Mouse (Mus musculus) kidney, embryonic 15.5 days (tissue): ENCODE results near the gene Bcl2l14. TPM values are rescaled to one million over a fixed set of nuclear protein-coding genes. Genes with fewer than 3 reads are reported as not detected.
A peak's percentile ranks its signal among the peaks of the same experiment; 100 is the strongest.

Experiments
- ATAC-seq: fragments of 200-750 bp; cut with Nextera tagmentation; replicated peaks from 2 replicates; pipeline ENCODE4 v1.8.0; 2017; ENCODE audit warnings: moderate TSS enrichment; ENCODE audit not compliant: low FRiP score
- H3K27ac ChIP-seq: fragments of 300-500 bp; sonication (generic); 2 replicates; pipeline ENCODE4 v1.5.1; 2015; ENCODE audit warnings: mild to moderate bottlenecking, inconsistent platforms
- H3K27me3 ChIP-seq: fragments of 300-500 bp; sonication (generic); 2 replicates; pipeline ENCODE4 v1.6.1; 2015; ENCODE audit warnings: inconsistent platforms
- H3K36me3 ChIP-seq: fragments of 300-500 bp; sonication (generic); 2 replicates; pipeline ENCODE4 v1.6.1; 2015; ENCODE audit warnings: inconsistent platforms
- H3K4me1 ChIP-seq: fragments of 300-500 bp; sonication (generic); 2 replicates; pipeline ENCODE4 v1.6.1; 2015; ENCODE audit warnings: inconsistent platforms
- H3K4me2 ChIP-seq: fragments of 300-500 bp; sonication (generic); 2 replicates; pipeline ENCODE4 v1.6.1; 2015; ENCODE audit warnings: moderate library complexity, mild to moderate bottlenecking, inconsistent platforms
- H3K4me3 ChIP-seq: fragments of 300-500 bp; sonication (generic); replicated peaks from 2 replicates; pipeline ENCODE4 v1.5.1; 2015; ENCODE audit warnings: mild to moderate bottlenecking, inconsistent platforms
- H3K9ac ChIP-seq: fragments of 300-500 bp; sonication (generic); 2 replicates; pipeline ENCODE4 v1.6.1; 2015; ENCODE audit warnings: mild to moderate bottlenecking, inconsistent platforms
- H3K9me3 ChIP-seq: fragments of 300-500 bp; sonication (generic); replicated peaks from 2 replicates; pipeline ENCODE4 v1.6.1; 2016; ENCODE audit warnings: inconsistent platforms
- WGBS: fragments of 180-500 bp; shearing (Covaris S2); methylation state at CpG from one replicate; pipeline ENCODE4 v1.1.7; 2015; ENCODE audit warnings: mixed read lengths; 5-methylcytosine and 5-hydroxymethylcytosine counted together
- polyA plus RNA-seq: library from polyadenylated mRNA; unstranded; fragments of >200 nt; fragmentation: Nextera tagmentation; extraction: Ambion mirVana; gene quantifications from 2 replicates; pipeline ENCODE4 v1.2.1, GENCODE M21; 2015

Bcl2l14 gene
- polyA plus RNA-seq, 1 experiment from 2014 or later = 4.6 TPM

DNA sequence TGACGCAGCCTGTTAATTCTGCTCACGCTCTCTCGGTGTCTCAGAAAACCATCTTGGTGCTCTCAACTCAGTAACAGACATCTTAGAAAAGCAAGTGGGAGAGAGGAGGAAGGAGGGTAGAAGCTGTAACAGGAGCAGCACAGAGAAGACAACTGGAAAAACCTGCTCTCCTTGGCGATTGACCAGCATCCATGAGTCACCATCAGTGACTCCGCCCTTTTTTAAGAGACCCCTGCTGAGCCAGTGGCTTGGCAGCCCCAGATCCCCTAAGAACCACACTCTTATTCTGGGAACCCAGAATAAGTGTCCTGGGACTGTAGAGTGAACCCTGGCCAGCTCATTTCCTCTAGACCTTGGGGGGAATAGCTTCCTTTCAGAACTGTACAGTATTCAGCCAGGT is 11.1 kb downstream of the Bcl2l14 start:
- H3K27me3 ChIP-seq = no peaks in the 10 kb centered on the region
- H3K4me2 ChIP-seq = peak overlapping the region; percentile 31; the same call in 1 of the 2 replicates
- no peak overlapping the region for H3K4me3 ChIP-seq
- no peaks in the 10 kb centered on the region for H3K36me3 ChIP-seq
- H3K9me3 ChIP-seq = no peaks in the 10 kb centered on the region
- peak overlapping the region; percentile 60; the same call in 1 of the 2 replicates for H3K27ac ChIP-seq
- 56% methylated on average over 5 of the region's 5 CpGs for WGBS
- H3K4me1 ChIP-seq = peaks cover 9% of the 10 kb centered on the region
- H3K9ac ChIP-seq = no peak overlapping the region
- ATAC-seq = 0 out of 2 replicates have a peak, but pooled peaks have one; percentile 43

DNA sequence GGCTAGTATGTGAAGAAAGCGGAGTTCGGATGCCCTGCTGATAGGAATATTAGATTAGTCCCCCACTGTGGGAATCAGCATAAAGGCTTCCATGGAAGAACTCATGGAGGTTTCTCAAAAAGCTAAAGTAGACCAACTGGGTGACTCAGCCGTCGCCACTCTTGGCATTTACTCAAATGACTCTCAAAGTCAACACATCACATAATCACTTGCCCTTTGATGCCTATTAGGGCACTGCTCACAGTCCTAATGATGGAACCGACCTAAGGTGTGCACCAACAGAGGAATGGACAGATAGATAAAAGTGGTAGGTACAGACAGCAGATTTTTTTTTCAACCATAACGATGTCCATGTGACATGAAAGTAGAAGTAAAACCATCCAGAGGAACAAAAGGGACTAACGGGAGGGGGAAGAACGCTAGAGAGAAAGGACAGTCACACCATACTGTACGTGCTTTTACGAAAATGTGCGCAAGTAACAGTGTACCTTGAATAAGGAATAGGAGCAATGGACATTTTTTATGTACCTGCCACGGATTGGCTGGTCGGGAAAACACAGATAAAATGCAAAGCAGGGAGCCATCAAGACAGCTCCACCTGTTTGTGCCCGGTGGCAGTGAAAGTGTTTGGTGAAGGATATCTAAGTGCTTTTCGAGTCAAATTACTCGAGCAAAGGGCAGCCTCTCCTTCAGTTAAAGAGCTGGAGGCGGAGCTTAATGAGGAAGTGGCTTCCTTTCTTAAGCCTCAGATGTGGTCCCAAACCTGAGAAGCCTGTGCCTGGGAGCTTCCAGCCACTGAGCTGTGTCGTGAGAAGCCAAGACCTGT is 17.8 kb downstream of the Bcl2l14 start:
- Histone ChIP-seq H3K9me3 (no peaks in the 10 kb centered on the region), H3K4me1 (peaks cover 10% of the 10 kb centered on the region), H3K27me3 (no peaks in the 10 kb centered on the region), H3K27ac (peak overlapping the region; percentile 81), H3K36me3 (no peaks in the 10 kb centered on the region), H3K9ac (no peak overlapping the region), H3K4me3 (peak overlapping the region; percentile 4; the same call in 1 of the 2 replicates), H3K4me2 (peak overlapping the region; percentile 34)
- 56% methylated on average over 18 of the region's 18 CpGs for WGBS
- ATAC-seq = peak; percentile 85

DNA sequence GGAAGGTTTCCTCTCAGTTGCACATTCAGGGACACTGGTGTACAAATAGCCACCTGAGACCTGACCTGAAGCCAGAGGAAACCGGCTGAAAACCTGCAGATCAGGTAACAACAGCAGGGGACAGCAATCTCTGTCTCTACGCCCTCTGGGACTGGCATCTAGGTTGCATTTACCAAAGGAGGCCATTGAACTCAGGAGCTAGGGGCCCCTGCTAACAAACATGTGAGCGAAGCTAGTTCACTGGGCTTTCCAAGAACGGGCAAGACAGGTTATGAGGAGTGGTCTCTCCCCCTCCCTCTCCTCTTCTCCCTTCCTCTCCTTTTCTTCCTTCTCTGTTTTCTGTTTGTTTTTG is 18.4 kb downstream of the Bcl2l14 start:
- Histone ChIP-seq H3K9me3 (no peaks in the 10 kb centered on the region), H3K4me2 (peak overlapping the region; percentile 34), H3K4me1 (peaks cover 10% of the 10 kb centered on the region), H3K4me3 (peak overlapping the region; percentile 4; the same call in 1 of the 2 replicates), H3K36me3 (no peaks in the 10 kb centered on the region), H3K27ac (peak overlapping the region; percentile 81), H3K9ac (no peak overlapping the region), H3K27me3 (no peaks in the 10 kb centered on the region)
- WGBS = 57% methylated on average over 4 of the region's 4 CpGs
- no peak for ATAC-seq

DNA sequence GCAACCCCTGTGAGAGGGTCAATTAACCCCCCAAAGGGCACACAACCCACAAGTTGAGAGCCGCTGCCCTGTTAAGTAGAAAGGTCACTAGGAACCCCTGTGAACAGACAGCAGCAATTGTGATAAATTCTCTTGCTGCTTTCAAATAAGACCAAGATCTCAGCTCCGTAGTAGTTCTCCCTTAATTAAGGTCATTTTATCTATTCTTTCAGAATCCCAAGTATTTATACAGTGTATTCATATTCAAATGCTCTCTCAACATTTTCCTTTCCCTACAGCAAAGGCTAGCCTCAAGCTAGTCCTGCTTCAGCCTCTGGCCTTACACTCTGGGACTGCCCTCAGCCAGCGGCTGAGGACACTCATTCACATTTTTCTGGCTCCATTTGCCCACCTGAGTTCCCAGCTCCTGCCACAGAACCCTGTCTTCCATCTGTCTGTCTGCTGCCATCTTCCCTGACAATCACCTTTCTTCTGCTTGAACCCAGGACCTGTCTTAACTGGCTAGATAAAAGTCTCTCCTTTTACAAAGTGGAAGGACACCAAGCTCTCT is 20.5 kb downstream of the Bcl2l14 start:
- H3K4me3 ChIP-seq = no peak overlapping the region
- H3K9me3 ChIP-seq = no peaks in the 10 kb centered on the region
- peaks cover 10% of the 10 kb centered on the region for H3K4me1 ChIP-seq
- WGBS = 68% methylated on average over 3 of the region's 3 CpGs
- H3K27ac ChIP-seq = no peak overlapping the region
- H3K9ac ChIP-seq = no peak overlapping the region
- no peak overlapping the region for H3K4me2 ChIP-seq
- no peaks in the 10 kb centered on the region for H3K36me3 ChIP-seq
- ATAC-seq = no peak
- no peaks in the 10 kb centered on the region for H3K27me3 ChIP-seq

DNA sequence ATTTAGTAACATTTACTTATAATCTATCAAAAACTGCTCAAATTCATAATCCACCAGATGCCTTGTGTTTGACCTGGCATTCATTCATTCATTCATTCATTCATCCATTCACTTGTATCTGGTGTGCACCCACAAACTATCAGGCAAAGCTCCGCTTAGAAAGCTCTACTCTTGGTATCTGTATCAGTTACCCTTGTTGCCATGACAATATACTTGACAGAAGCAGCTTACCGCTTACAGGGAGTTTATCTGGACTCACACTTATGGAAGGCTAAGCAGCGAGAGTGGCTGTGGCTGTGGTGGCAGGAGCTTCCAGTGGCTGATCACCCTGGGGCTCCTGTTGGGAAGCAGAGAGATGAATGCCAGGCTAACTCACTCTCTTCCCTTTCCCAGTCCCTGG is 21.8 kb downstream of the Bcl2l14 start:
- no peaks in the 10 kb centered on the region for H3K36me3 ChIP-seq
- H3K4me1 ChIP-seq = peaks cover 10% of the 10 kb centered on the region
- no peak overlapping the region for H3K27ac ChIP-seq
- no peak overlapping the region for H3K9ac ChIP-seq
- no peaks in the 10 kb centered on the region for H3K9me3 ChIP-seq
- H3K4me2 ChIP-seq = no peak overlapping the region
- H3K4me3 ChIP-seq = no peak overlapping the region
- H3K27me3 ChIP-seq = no peaks in the 10 kb centered on the region
- WGBS = 52% methylated on average over 3 of the region's 3 CpGs
- no peak for ATAC-seq

DNA sequence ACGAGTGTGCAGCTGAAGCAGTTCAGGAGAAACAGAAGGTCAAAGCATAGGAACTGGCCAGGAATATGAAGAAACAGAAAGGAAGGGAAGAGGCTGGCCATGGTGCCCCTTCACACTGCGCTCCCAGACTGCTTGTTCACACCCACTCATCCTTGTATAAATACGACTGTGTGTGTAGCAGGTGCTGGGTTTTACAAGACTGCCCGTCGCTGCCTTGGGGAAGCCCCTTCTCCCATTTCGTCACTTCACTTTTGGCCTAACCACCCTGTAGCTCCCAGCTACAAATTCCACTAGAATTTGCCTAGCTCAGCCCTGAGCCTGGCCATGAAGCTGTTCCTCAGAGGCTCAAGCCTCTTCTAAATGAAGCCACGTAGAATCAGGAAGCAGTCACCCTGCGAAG is 24.3 kb downstream of the Bcl2l14 start:
- Histone ChIP-seq H3K36me3 (no peaks in the 10 kb centered on the region), H3K27me3 (no peaks in the 10 kb centered on the region), H3K9ac (no peak overlapping the region), H3K4me2 (no peak overlapping the region), H3K9me3 (no peaks in the 10 kb centered on the region), H3K4me1 (peaks cover 2% of the 10 kb centered on the region), H3K4me3 (no peak overlapping the region), H3K27ac (no peak overlapping the region)
- ATAC-seq = no peak
- 48% methylated on average over 8 of the region's 8 CpGs for WGBS

DNA sequence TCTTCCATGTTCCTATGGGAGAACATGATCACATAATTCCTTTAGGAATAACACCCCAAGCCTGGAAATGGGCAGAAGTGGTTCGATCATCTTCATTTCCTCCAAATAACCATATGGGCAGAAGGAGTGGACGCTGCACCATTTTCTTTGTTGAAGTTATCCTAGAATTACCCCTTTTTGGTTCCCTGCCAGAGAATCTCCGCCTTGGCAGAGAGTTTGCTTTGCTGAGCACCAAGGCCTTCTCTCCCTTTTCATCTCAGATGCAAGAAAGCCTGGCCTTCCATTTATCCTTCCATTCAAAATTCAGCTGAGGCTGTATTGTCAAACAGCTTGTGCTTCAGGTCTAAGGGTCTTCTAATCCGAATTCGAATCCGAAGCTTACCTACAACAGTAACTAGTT is 25.8 kb downstream of the Bcl2l14 start:
- 91% methylated on average over 6 of the region's 6 CpGs for WGBS
- Histone ChIP-seq H3K36me3 (no peaks in the 10 kb centered on the region), H3K4me1 (peaks cover 4% of the 10 kb centered on the region), H3K9ac (no peak overlapping the region), H3K27ac (no peak overlapping the region), H3K9me3 (no peaks in the 10 kb centered on the region), H3K27me3 (no peaks in the 10 kb centered on the region), H3K4me3 (no peak overlapping the region), H3K4me2 (no peak overlapping the region)
- no peak for ATAC-seq

DNA sequence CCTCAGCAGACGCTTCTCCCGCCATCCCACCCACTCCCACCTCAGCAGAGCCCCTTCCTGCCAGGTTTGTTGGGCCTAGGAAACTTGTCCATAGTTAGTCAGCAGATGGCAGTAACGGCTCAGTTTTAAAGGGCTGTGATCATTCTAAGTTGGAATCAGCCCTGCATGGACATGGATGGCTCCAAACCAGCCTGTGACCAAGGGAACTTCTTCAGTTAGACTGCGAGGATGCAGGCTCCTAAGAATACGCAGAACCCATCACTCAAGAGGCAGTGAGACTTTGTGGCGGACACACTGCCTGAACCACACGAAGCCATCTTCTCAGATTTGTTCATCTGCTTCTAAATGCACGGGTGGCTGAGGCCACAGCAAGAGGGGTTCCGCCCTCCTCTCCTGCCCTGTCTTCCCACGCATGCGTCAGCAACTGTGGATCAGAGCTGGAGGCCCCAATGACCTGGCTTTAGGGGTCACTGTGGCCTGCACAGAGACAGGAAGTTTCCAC is 29.1 kb downstream of the Bcl2l14 start:
- ATAC-seq = peak; percentile 72
- H3K4me2 ChIP-seq = peak overlapping the region; percentile 49
- peak overlapping the region; percentile 19; the same call in 1 of the 2 replicates for H3K27ac ChIP-seq
- H3K4me3 ChIP-seq = 0 out of 2 replicates have a peak overlapping the region, but pooled peaks have one; percentile 7
- no peaks in the 10 kb centered on the region for H3K9me3 ChIP-seq
- no peak overlapping the region for H3K9ac ChIP-seq
- WGBS = 17% methylated on average over 11 of the region's 11 CpGs
- peaks cover 15% of the 10 kb centered on the region for H3K4me1 ChIP-seq
- H3K36me3 ChIP-seq = no peaks in the 10 kb centered on the region
- H3K27me3 ChIP-seq = no peaks in the 10 kb centered on the region

DNA sequence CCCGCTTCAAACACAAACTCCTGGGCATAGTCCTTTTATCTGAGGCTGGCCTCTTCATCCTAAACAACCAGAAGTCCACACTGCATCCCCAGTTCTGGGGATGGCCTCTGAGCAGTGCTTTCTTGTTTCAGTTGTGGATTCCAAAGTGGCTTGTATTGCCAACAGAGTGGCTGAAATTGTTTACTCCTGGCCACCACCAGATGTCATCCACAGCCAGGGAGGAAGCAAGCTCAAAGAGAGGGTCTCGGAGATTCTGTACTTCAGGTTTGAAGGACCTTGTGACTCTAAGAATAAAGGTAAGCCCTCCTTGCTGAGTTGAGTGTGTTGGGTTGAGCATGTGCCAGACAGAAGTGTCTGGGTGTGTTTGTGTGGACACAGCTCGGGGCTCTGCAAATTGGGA is 31.0 kb downstream of the Bcl2l14 start:
- no peaks in the 10 kb centered on the region for H3K27me3 ChIP-seq
- ATAC-seq = no peak

DNA sequence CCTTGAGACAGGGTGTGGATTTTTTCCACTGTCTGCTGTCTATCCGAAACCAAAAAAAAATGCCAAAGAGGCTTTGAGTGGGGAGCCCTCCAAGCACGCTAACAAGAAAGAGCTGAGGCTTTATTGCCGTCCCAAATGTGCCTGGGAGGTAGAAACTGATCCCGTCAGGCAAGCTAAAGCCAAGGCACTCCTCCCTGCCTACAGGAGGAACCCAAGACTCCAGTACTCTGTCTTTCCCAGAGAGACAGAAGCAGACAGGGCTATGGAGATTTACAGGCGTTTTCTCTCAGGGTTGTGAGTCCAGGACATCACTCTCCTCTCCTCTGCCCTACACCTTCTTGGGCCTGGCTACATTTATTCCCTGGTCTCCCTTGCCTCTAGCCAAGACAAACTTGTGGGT is 32.3 kb downstream of the Bcl2l14 start:
- Histone ChIP-seq H3K4me2 (peak overlapping the region; percentile 34), H3K27ac (peak overlapping the region; percentile 55; the same call in 1 of the 2 replicates)
- 0 out of 2 replicates have a peak, but pooled peaks have one; percentile 34 for ATAC-seq

More for the DNA sequence above, 31.0 kb downstream of the Bcl2l14 start:
- H3K9me3 ChIP-seq = no peaks in the 10 kb centered on the region
- no peak overlapping the region for H3K27ac ChIP-seq
- H3K9ac ChIP-seq = no peak overlapping the region
- H3K4me2 ChIP-seq = no peak overlapping the region
- H3K4me1 ChIP-seq = peaks cover 15% of the 10 kb centered on the region
- WGBS = 83% methylated on average over 3 of the region's 3 CpGs
- no peaks in the 10 kb centered on the region for H3K36me3 ChIP-seq
- H3K4me3 ChIP-seq = no peak overlapping the region

DNA sequence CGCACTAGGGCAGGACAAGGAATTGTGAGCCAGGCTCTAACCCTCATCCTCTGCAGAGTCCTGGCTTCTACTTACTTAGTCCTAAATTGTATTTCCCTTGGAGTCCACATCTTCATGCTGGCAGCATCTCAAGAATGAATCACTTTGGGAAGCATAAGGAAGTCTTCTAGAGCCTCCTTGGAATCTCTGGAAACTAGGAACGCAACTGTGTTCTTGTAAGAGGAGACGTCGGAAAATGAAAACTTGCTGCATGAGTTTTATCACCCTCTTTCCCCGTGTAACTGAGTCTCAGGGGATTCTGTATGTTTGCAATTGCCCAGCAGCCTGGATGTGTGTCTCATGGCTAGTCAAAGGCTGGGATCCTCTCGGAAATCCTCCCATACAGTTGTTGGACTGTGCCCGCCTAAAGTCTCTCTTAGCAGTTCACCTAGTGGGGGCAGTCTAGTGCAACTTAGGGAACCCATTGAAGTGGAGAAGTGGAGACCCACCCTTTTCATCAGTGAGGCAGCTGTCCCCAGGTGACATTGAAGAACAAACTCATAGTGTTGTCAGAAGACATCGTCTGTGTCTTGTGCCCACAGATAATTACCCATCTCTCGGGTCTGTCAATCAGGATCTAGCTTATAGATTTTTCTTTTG is 34.2 kb downstream of the Bcl2l14 start:
- Histone ChIP-seq H3K27ac (no peak overlapping the region), H3K4me3 (no peak overlapping the region), H3K4me1 (peaks cover 14% of the 10 kb centered on the region), H3K27me3 (no peaks in the 10 kb centered on the region), H3K36me3 (no peaks in the 10 kb centered on the region), H3K9me3 (no peaks in the 10 kb centered on the region), H3K4me2 (no peak overlapping the region), H3K9ac (no peak overlapping the region)
- no peak for ATAC-seq
- 72% methylated on average over 9 of the region's 9 CpGs for WGBS

More for the DNA sequence above, 32.3 kb downstream of the Bcl2l14 start:
- H3K9me3 ChIP-seq = no peaks in the 10 kb centered on the region
- no peak overlapping the region for H3K4me3 ChIP-seq
- peaks cover 15% of the 10 kb centered on the region for H3K4me1 ChIP-seq
- H3K36me3 ChIP-seq = no peaks in the 10 kb centered on the region
- H3K9ac ChIP-seq = no peak overlapping the region
- H3K27me3 ChIP-seq = no peaks in the 10 kb centered on the region
- WGBS = 25% methylated on average over 5 of the region's 5 CpGs

DNA sequence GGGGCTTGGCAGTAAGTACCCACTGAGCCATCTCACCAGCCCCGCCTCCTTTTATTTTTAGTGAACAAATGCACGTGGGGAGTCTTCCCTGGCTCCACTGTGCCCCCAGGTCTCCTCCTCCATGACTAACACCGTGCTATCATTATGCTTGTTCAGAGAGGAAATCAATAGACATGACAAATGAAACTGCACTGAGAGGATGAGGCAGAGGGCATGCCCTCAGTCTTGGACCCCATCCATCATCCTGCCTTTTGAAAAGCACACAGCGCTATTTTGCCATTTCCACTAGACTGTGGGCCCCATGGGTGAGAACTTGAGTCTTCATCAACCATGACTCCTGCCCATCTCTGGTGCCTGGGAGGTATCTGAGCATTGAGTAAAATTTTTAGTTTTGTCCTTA is 35.5 kb downstream of the Bcl2l14 start:
- no peak overlapping the region for H3K9ac ChIP-seq
- no peaks in the 10 kb centered on the region for H3K27me3 ChIP-seq
- H3K36me3 ChIP-seq = no peaks in the 10 kb centered on the region
- 37% methylated on average over 4 of the region's 4 CpGs for WGBS
- H3K4me1 ChIP-seq = peaks cover 11% of the 10 kb centered on the region; the same call in 1 of the 2 replicates
- H3K4me3 ChIP-seq = no peak overlapping the region
- no peak overlapping the region for H3K27ac ChIP-seq
- no peak for ATAC-seq
- no peak overlapping the region for H3K4me2 ChIP-seq
- H3K9me3 ChIP-seq = no peaks in the 10 kb centered on the region
